8 mouse cellular contexts compared by ENCODE assay signal in genomic region chr4:32799966-32800576, GRCm38 (mm10). TPM values are rescaled to one million over a fixed set of nuclear protein-coding genes. Genes with fewer than 3 reads are reported as not detected.
A peak's percentile ranks its signal among the peaks of the same experiment; 100 is the strongest.
DNase-seq lines count a peak whose midpoint lies in the region; ATAC-seq lines count a peak whose summit lies in the region.

Gene Lyrm2 (plus strand): TSS chr4:32800253.

- no peaks in the 10 kb centered on the region for H3K9me3 ChIP-seq in embryonic facial prominence, embryonic 14.5 days (ENCODE audit: control insufficient read depth, low read length)
- H3K9me3 ChIP-seq in kidney, embryonic 14.5 days (ENCODE audit: control insufficient read depth, low read length): no peaks in the 10 kb centered on the region
- no peaks in the 10 kb centered on the region for H3K9me3 ChIP-seq in limb, embryonic 15.5 days

- peak within 1 kb of the TSS; percentile 57 for H3K4me2 ChIP-seq in embryonic facial prominence, embryonic 14.5 days (ENCODE audit: low read depth, low read length)
- peak within 1 kb of the TSS; percentile 72 for H3K4me2 ChIP-seq in kidney, embryonic 14.5 days (replicated peaks; ENCODE audit: low read depth, low read length)
- peak within 1 kb of the TSS; percentile 60 for H3K4me2 ChIP-seq in limb, embryonic 15.5 days

- peak; percentile 78 for DNase-seq in 416B (ENCODE audit: low read depth)
- peak; percentile 65 to 67 for DNase-seq in adrenal gland, postnatal 4 days (ENCODE audit: low spot score in 2 of 2)
- DNase-seq in embryonic facial prominence, embryonic 14.5 days (ENCODE audit: low spot score): peak; percentile 91
- DNase-seq in heart, adult 8-10 months (ENCODE audit: low spot score): peak; percentile 76
- peak; percentile 42 to 64 for DNase-seq in monocyte, adult 2 months (ENCODE audit: low read depth in 1 of 2, low spot score in 2 of 2)
- DNase-seq in spleen, postnatal 36 days (ENCODE audit: low spot score in 2 of 2): peak; percentile 78 to 79

- peaks cover 6% of the 10 kb centered on the region; the same call in 1 of the 2 replicates for H3K4me1 ChIP-seq in embryonic facial prominence, embryonic 14.5 days (ENCODE audit: control insufficient read depth, insufficient read depth, low read length)
- H3K4me1 ChIP-seq in kidney, embryonic 14.5 days (ENCODE audit: control insufficient read depth, insufficient read depth, low read length): peaks cover 7% of the 10 kb centered on the region; the same call in 1 of the 2 replicates
- peaks cover 9% of the 10 kb centered on the region for H3K4me1 ChIP-seq in limb, embryonic 15.5 days

- peak within 1 kb of the TSS; percentile 89 for H3K9ac ChIP-seq in embryonic facial prominence, embryonic 14.5 days (ENCODE audit: low read depth, low read length)
- peak within 1 kb of the TSS; percentile 87 for H3K9ac ChIP-seq in kidney, embryonic 14.5 days (ENCODE audit: low read depth, low read length)
- H3K9ac ChIP-seq in limb, embryonic 15.5 days: peak within 1 kb of the TSS; percentile 78

- H3K4me3 ChIP-seq in embryonic facial prominence, embryonic 14.5 days (ENCODE audit: low read depth, low read length): peak within 1 kb of the TSS; percentile 75
- H3K4me3 ChIP-seq in kidney, embryonic 14.5 days (ENCODE audit: low read length): peak within 1 kb of the TSS; percentile 77
- peak within 1 kb of the TSS; percentile 90 for H3K4me3 ChIP-seq in limb, embryonic 15.5 days

- ATAC-seq in embryonic facial prominence, embryonic 14.5 days (ENCODE audit: low read depth): peak; percentile 91
- ATAC-seq in kidney, embryonic 14.5 days (ENCODE audit: low FRiP score, low TSS enrichment): peak; percentile 94
- peak; percentile 67; the same call in 1 of the 2 replicates for ATAC-seq in limb, embryonic 15.5 days (ENCODE audit: insufficient number of reproducible peaks, low FRiP score, low TSS enrichment, low read depth)

- H3K27ac ChIP-seq in embryonic facial prominence, embryonic 14.5 days (replicated peaks; ENCODE audit: low read depth, low read length): peak within 1 kb of the TSS; percentile 98
- H3K27ac ChIP-seq in kidney, embryonic 14.5 days (ENCODE audit: low read depth, low read length): peak within 1 kb of the TSS; percentile 99
- peak within 1 kb of the TSS; percentile 100 for H3K27ac ChIP-seq in limb, embryonic 15.5 days

- H3K36me3 ChIP-seq in embryonic facial prominence, embryonic 14.5 days (ENCODE audit: control insufficient read depth, insufficient read depth, low read length): 0 out of 2 replicates have a peak, but pooled peaks cover 7% of the 10 kb centered on the region
- H3K36me3 ChIP-seq in kidney, embryonic 14.5 days (ENCODE audit: control insufficient read depth, insufficient read depth, low read length): peaks cover 5% of the 10 kb centered on the region
- H3K36me3 ChIP-seq in limb, embryonic 15.5 days: no peaks in the 10 kb centered on the region

- no peaks in the 10 kb centered on the region for H3K27me3 ChIP-seq in embryonic facial prominence, embryonic 14.5 days (replicated peaks; ENCODE audit: control insufficient read depth, insufficient read depth, low read length)
- H3K27me3 ChIP-seq in kidney, embryonic 14.5 days (ENCODE audit: control insufficient read depth, insufficient read depth, low read length): no peaks in the 10 kb centered on the region
- no peaks in the 10 kb centered on the region for H3K27me3 ChIP-seq in limb, embryonic 15.5 days

- WGBS in embryonic facial prominence, embryonic 14.5 days: under 1% methylated on average over 44 of the region's 53 CpGs
- WGBS in kidney, embryonic 14.5 days: under 1% methylated on average over 53 of the region's 53 CpGs
- under 1% methylated on average over 52 of the region's 53 CpGs for WGBS in limb, embryonic 15.5 days

RNA-seq across cellular contexts. Expression of gene Lyrm2, which starts in this region (rescaled TPM):
- 10 to 100 TPM; 61.0 to 65.9 TPM for total RNA-seq in adrenal gland, postnatal 4 days (2021)
- 99.4 and 102 TPM in 2 replicates for polyA plus RNA-seq in embryonic facial prominence, embryonic 14.5 days (2014; fragmentation: Nextera tagmentation; extraction: Ambion mirVana)
- total RNA-seq in heart, adult 8-10 months (2022): 10 to 100 TPM; 31.0 to 48.6 (median 41.3) TPM
- polyA plus RNA-seq in kidney, embryonic 14.5 days (2014; fragmentation: Nextera tagmentation; extraction: Ambion mirVana): 116 and 146 TPM in 2 replicates
- 85.4 and 97.6 TPM in 2 replicates for polyA plus RNA-seq in limb, embryonic 15.5 days (2015; fragmentation: Nextera tagmentation; extraction: Ambion mirVana)

Comparison
In these comparisons a context has a peak if more than half of its experiments do, and no peak if none do; other contexts are left out.
1. Peak in every context shown above with its lines: DNase-seq, ATAC-seq, H3K4me3 ChIP-seq and H3K27ac ChIP-seq.